Mouse (Mus musculus): ENCODE measurements at regions not wholly inside any gene's neighbourhood (a gene's known extent, or its start where the extent isn't known, plus 50 kb on each side); places are given as distances from the start of the nearest gene placed in this dataset.
A peak's percentile ranks its signal among the peaks of the same experiment; 100 is the strongest.
"Not testable (repeated sequence)": the region's sequence is repeated elsewhere in the genome, so short reads cannot be mapped to it uniquely, and the experiment has no call there.

- H3K4me3 ChIP-seq, result peak overlapping the region; percentile 27
- not testable (repeated sequence) for H3K27me3 ChIP-seq; H3K9me3 ChIP-seq; H3K27ac ChIP-seq (replicated peaks); H3K9ac ChIP-seq (replicated peaks); H3K36me3 ChIP-seq; H3K4me1 ChIP-seq
- 3% methylated on average over 37 of the region's 65 CpGs for WGBS
- H3K4me2 ChIP-seq (replicated peaks), result peak overlapping the region; percentile 39
- ATAC-seq (ENCODE audit: low FRiP score, low read depth), result peak; percentile 100
These were observed 50.9 kb upstream of the Vmn2r9 start for GRCm38 (mm10) chr5:108903134-108903923.
